Mouse (Mus musculus): ENCODE measurements around the gene Yod1. TPM values are rescaled to one million over a fixed set of nuclear protein-coding genes. Genes with fewer than 3 reads are reported as not detected.

The Yod1 gene
- polyA plus RNA-seq, 1 experiment from 2014 or later, result 17.1 TPM

DNA sequence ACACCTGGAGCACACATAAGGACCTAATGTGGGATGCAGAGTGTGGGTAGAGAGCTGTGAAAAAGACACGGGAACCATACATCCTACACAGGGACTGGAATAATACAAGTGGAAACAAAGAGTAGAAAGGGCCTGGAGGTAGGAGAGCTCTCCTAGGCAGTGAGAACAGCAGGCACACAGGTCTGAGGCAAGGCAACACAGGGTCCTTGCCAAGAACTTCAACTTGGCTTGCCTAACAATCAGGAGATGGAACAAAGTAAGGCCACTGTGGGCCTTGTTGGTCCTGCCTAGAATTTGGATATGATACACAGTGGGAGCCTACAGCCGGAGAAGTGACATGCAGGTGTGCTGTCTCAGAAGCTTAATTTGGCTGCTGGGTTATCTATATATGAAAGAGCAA, 52.8 kb downstream of the Yod1 start:
- no peak overlapping the region for H3K4me2 ChIP-seq (ENCODE audit: low read depth, low read length, severe bottlenecking)
- 81% methylated on average over 2 of the region's 2 CpGs for WGBS
- H3K9me3 ChIP-seq (ENCODE audit: control insufficient read depth, low read length), result no peaks in the 10 kb centered on the region
- DNase-seq (ENCODE audit: low spot score), result no peak
- H3K9ac ChIP-seq (ENCODE audit: low read length), result no peak overlapping the region
- no peaks in the 10 kb centered on the region for H3K36me3 ChIP-seq (ENCODE audit: control insufficient read depth, insufficient read depth, low read length)
- H3K27ac ChIP-seq (ENCODE audit: low read depth, low read length), result no peak overlapping the region
- ATAC-seq (replicated peaks; ENCODE audit: low FRiP score), result no peak
- H3K27me3 ChIP-seq (ENCODE audit: control insufficient read depth, insufficient read depth, low read length), result no peaks in the 10 kb centered on the region
- no peak overlapping the region for H3K4me3 ChIP-seq (ENCODE audit: low read depth, low read length)
- no peaks in the 10 kb centered on the region for H3K4me1 ChIP-seq (replicated peaks; ENCODE audit: control insufficient read depth, insufficient read depth, low read length)

GRCm38 (mm10) chr1:130770487-130770886, 53.4 kb downstream of the Yod1 start:
- WGBS, result 82% methylated on average over 4 of the region's 4 CpGs
- DNase-seq (ENCODE audit: low spot score), result no peak

GRCm38 (mm10) chr1:130770981-130771494, 53.9 kb downstream of the Yod1 start:
- DNase-seq (ENCODE audit: low spot score) (no peak), ATAC-seq (replicated peaks; ENCODE audit: low FRiP score) (no peak)
- no peaks in the 10 kb centered on the region for H3K27me3 ChIP-seq (ENCODE audit: control insufficient read depth, insufficient read depth, low read length)
- no peak overlapping the region for H3K9ac ChIP-seq (ENCODE audit: low read length)
- no peak overlapping the region for H3K27ac ChIP-seq (ENCODE audit: low read depth, low read length)
- no peaks in the 10 kb centered on the region for H3K4me1 ChIP-seq (replicated peaks; ENCODE audit: control insufficient read depth, insufficient read depth, low read length)
- H3K4me2 ChIP-seq (ENCODE audit: low read depth, low read length, severe bottlenecking), result no peak overlapping the region
- no peaks in the 10 kb centered on the region for H3K36me3 ChIP-seq (ENCODE audit: control insufficient read depth, insufficient read depth, low read length)
- WGBS, result 81% methylated on average over 3 of the region's 3 CpGs
- no peaks in the 10 kb centered on the region for H3K9me3 ChIP-seq (ENCODE audit: control insufficient read depth, low read length)
- no peak overlapping the region for H3K4me3 ChIP-seq (ENCODE audit: low read depth, low read length)

More at GRCm38 (mm10) chr1:130770487-130770886, 53.4 kb downstream of the Yod1 start:
- no peak overlapping the region for H3K27ac ChIP-seq (ENCODE audit: low read depth, low read length)
- no peaks in the 10 kb centered on the region for H3K36me3 ChIP-seq (ENCODE audit: control insufficient read depth, insufficient read depth, low read length)
- H3K9ac ChIP-seq (ENCODE audit: low read length), result no peak overlapping the region
- H3K4me2 ChIP-seq (ENCODE audit: low read depth, low read length, severe bottlenecking), result no peak overlapping the region
- no peaks in the 10 kb centered on the region for H3K27me3 ChIP-seq (ENCODE audit: control insufficient read depth, insufficient read depth, low read length)
- H3K9me3 ChIP-seq (ENCODE audit: control insufficient read depth, low read length), result no peaks in the 10 kb centered on the region
- H3K4me1 ChIP-seq (replicated peaks; ENCODE audit: control insufficient read depth, insufficient read depth, low read length), result no peaks in the 10 kb centered on the region
- H3K4me3 ChIP-seq (ENCODE audit: low read depth, low read length), result no peak overlapping the region
- no peak for ATAC-seq (replicated peaks; ENCODE audit: low FRiP score)

Other genes starting within 250 kb of the Yod1 start
- not detected in 2 replicates for gene Zp3r, start 87.7 kb upstream of the Yod1 start, polyA plus RNA-seq (2014; fragmentation: Nextera tagmentation; extraction: Ambion mirVana)
- gene C4bp, start 55.7 kb upstream of the Yod1 start, polyA plus RNA-seq (2014; fragmentation: Nextera tagmentation; extraction: Ambion mirVana), result not detected in 2 replicates
- not detected in 2 replicates for gene Gm29427, start 1.5 kb upstream of the Yod1 start, polyA plus RNA-seq (2014; fragmentation: Nextera tagmentation; extraction: Ambion mirVana)
- gene Pfkfb2, start 11.9 kb downstream of the Yod1 start, polyA plus RNA-seq (2014; fragmentation: Nextera tagmentation; extraction: Ambion mirVana), result 7.3 and 8.6 TPM in 2 replicates
- gene AA986860, start 14.6 kb downstream of the Yod1 start, polyA plus RNA-seq (2014; fragmentation: Nextera tagmentation; extraction: Ambion mirVana), result 0.83 and 1.1 TPM in 2 replicates
- not detected in 2 replicates for gene Fcamr, start 83.6 kb downstream of the Yod1 start, polyA plus RNA-seq (2014; fragmentation: Nextera tagmentation; extraction: Ambion mirVana)
- not detected in 2 replicates for gene Pigr, start 109.4 kb downstream of the Yod1 start, polyA plus RNA-seq (2014; fragmentation: Nextera tagmentation; extraction: Ambion mirVana)
- gene Fcmr, start 148.3 kb downstream of the Yod1 start, polyA plus RNA-seq (2014; fragmentation: Nextera tagmentation; extraction: Ambion mirVana), result not detected in 2 replicates
- not detected in 2 replicates for gene Il24, start 170.1 kb downstream of the Yod1 start, polyA plus RNA-seq (2014; fragmentation: Nextera tagmentation; extraction: Ambion mirVana)
- gene Il20, start 194.1 kb downstream of the Yod1 start, polyA plus RNA-seq (2014; fragmentation: Nextera tagmentation; extraction: Ambion mirVana), result not detected in 2 replicates
- not detected in 2 replicates for gene Il19, start 222.8 kb downstream of the Yod1 start, polyA plus RNA-seq (2014; fragmentation: Nextera tagmentation; extraction: Ambion mirVana)

Measured in forebrain, embryonic 11.5 days (tissue).